Mouse (Mus musculus) cortical plate, adult 2 months (tissue): Measurements from ENCODE around the gene Sar1a.

Experiments used
- CTCF ChIP-seq: fragments of 200-500 bp; IDR thresholded peaks from 2 replicates; pipeline ENCODE4 v1.5.1; 2011; ENCODE audit warnings: mild to moderate bottlenecking, control low read depth, low read length; ENCODE audit not compliant: insufficient read depth; ENCODE audit errors: extremely low read depth
- POLR2A ChIP-seq: fragments of 200-500 bp; IDR thresholded peaks from 2 replicates; pipeline ENCODE4 v1.6.1; 2011; ENCODE audit warnings: mild to moderate bottlenecking, low read length, control low read depth; ENCODE audit not compliant: insufficient read depth; ENCODE audit errors: extremely low read depth

GRCm38 (mm10) chr10:61680015-61680913 is at the start of gene Sar1a:
- TF ChIP-seq CTCF (no peak), POLR2A (peak; percentile 90)
